Mouse (Mus musculus) small intestine, adult 2 months (tissue): Measurements from ENCODE around the gene Dek.

Source experiments
- CTCF ChIP-seq: fragments of 200-500 bp; IDR thresholded peaks from 2 replicates; pipeline ENCODE4 v1.5.1; 2012; ENCODE audit warnings: low read depth, mild to moderate bottlenecking, control low read depth, inconsistent platforms, low read length, moderate library complexity, mixed read lengths; ENCODE audit not compliant: insufficient replicate concordance, insufficient read length; ENCODE audit errors: extremely low read depth
- POLR2A ChIP-seq: fragments of 200-500 bp; IDR thresholded peaks from 2 replicates; pipeline ENCODE4 v1.6.1; 2012; ENCODE audit warnings: low read depth, mild to moderate bottlenecking, control low read depth, inconsistent platforms, low read length, moderate library complexity

GRCm38 (mm10) chr13:47063985-47064760 is 41.8 kb downstream of the Dek start:
- TF ChIP-seq POLR2A (no peak), CTCF (no peak)
